In the genomic region with DNA sequence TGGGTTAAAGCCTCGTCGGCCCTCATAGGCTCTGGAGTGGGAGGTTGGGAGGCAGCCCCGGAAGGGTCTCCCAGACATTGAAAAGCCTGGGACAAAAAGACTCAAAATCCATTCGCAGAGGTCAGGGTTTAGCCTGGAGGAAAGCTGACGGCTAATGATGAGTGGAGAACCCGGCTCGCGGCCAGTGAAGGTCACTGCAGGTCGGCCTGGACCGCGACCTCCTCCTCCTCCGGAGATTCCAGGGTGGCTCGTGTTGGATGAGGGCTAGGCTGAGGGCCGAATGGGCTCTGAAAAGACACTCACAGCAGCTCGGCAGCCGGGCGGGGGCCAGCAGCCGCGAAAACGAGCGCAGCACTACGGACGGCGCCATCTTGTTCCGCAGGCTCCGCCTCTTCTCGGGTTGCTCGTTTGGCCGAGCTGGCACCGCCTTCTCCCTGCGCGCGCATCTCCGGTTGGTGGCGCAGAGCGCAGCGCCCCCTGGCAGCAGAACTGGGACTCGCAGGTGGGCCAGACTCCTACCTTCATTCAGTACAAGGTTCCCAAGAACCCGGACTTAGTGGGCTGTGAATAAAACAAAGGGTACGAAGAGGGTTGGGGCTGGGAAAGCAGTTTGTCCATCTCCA, we compare ENCODE assay signal across 7 mouse cellular contexts. TPM values are rescaled to one million over a fixed set of nuclear protein-coding genes. Genes with fewer than 3 reads are reported as not detected.
DNase-seq lines count a peak whose midpoint lies in the region; ATAC-seq and TF ChIP-seq lines count a peak whose summit lies in the region.

A gene (minus strand): TSS at position 428 of the 623 bp plus-strand sequence.

- H3K36me3 ChIP-seq in embryonic facial prominence, embryonic 12.5 days: peaks cover 26% of the 10 kb centered on the region; the same call in 1 of the 2 replicates
- no peaks in the 10 kb centered on the region; the same call in 1 of the 2 replicates for H3K36me3 ChIP-seq in kidney, adult 2 months (ENCODE audit: control insufficient read depth, insufficient read depth, low read length)
- peaks cover 27% of the 10 kb centered on the region for H3K36me3 ChIP-seq in limb, embryonic 12.5 days
- peaks cover 4% of the 10 kb centered on the region; the same call in 1 of the 2 replicates for H3K36me3 ChIP-seq in midbrain, embryonic 15.5 days (replicated peaks)
- H3K36me3 ChIP-seq in spleen, adult 2 months (ENCODE audit: control insufficient read depth, insufficient read depth, low read length): peaks cover 10% of the 10 kb centered on the region

- H3K27me3 ChIP-seq in embryonic facial prominence, embryonic 12.5 days: no peaks in the 10 kb centered on the region
- H3K27me3 ChIP-seq in kidney, adult 2 months (replicated peaks; ENCODE audit: control insufficient read depth, insufficient read depth, low read length): no peaks in the 10 kb centered on the region
- H3K27me3 ChIP-seq in limb, embryonic 12.5 days: no peaks in the 10 kb centered on the region
- no peaks in the 10 kb centered on the region for H3K27me3 ChIP-seq in midbrain, embryonic 15.5 days (replicated peaks)
- no peaks in the 10 kb centered on the region for H3K27me3 ChIP-seq in spleen, adult 2 months (ENCODE audit: control insufficient read depth, insufficient read depth, low read length)

- H3K4me1 ChIP-seq in embryonic facial prominence, embryonic 12.5 days: no peaks in the 10 kb centered on the region
- peaks cover 3% of the 10 kb centered on the region; the same call in 1 of the 2 replicates for H3K4me1 ChIP-seq in kidney, adult 2 months (ENCODE audit: control insufficient read depth, insufficient read depth, low read length)
- H3K4me1 ChIP-seq in limb, embryonic 12.5 days (replicated peaks): peaks cover 6% of the 10 kb centered on the region
- peaks cover 15% of the 10 kb centered on the region for H3K4me1 ChIP-seq in midbrain, embryonic 15.5 days
- H3K4me1 ChIP-seq in spleen, adult 2 months (ENCODE audit: control insufficient read depth, insufficient read depth, insufficient read length): peaks cover 5% of the 10 kb centered on the region; the same call in 1 of the 2 replicates

- peak; percentile 92 for TF ChIP-seq CTCF in kidney, adult 2 months (conservative IDR thresholded peaks at IDR 0.05; ENCODE audit: insufficient read depth, insufficient read length, low read depth, low read length)
- peak; percentile 99 for TF ChIP-seq CTCF in spleen, adult 2 months (IDR thresholded peaks at IDR 0.05; ENCODE audit: extremely low read depth, insufficient read depth, insufficient read length, insufficient replicate concordance)

- TF ChIP-seq POLR2A in kidney, adult 2 months (IDR thresholded peaks at IDR 0.05; ENCODE audit: low read depth, low read length): peak; percentile 93
- TF ChIP-seq POLR2A in spleen, adult 2 months (IDR thresholded peaks at IDR 0.05; ENCODE audit: low read depth, low read length): peak; percentile 94

- H3K27ac ChIP-seq in embryonic facial prominence, embryonic 12.5 days: peak within 1 kb of the TSS; percentile 93
- peak within 1 kb of the TSS; percentile 97 for H3K27ac ChIP-seq in kidney, adult 2 months (ENCODE audit: insufficient read depth, low read depth, low read length)
- H3K27ac ChIP-seq in limb, embryonic 12.5 days: peak within 1 kb of the TSS; percentile 97
- H3K27ac ChIP-seq in midbrain, embryonic 15.5 days: peak within 1 kb of the TSS; percentile 94
- H3K27ac ChIP-seq in spleen, adult 2 months (ENCODE audit: insufficient read depth, low read length): peak within 1 kb of the TSS; percentile 63

- peak within 1 kb of the TSS; percentile 73 for H3K9ac ChIP-seq in embryonic facial prominence, embryonic 12.5 days
- H3K9ac ChIP-seq in limb, embryonic 12.5 days (replicated peaks): peak within 1 kb of the TSS; percentile 90
- H3K9ac ChIP-seq in midbrain, embryonic 15.5 days: peak within 1 kb of the TSS; percentile 93

- peak; percentile 72 for ATAC-seq in embryonic facial prominence, embryonic 12.5 days (ENCODE audit: insufficient number of reproducible peaks, insufficient read depth, low FRiP score, low TSS enrichment)
- peak; percentile 85 for ATAC-seq in limb, embryonic 12.5 days (ENCODE audit: insufficient number of reproducible peaks, insufficient read depth, low FRiP score, low TSS enrichment, low read depth)
- peak; percentile 93 for ATAC-seq in midbrain, embryonic 15.5 days (replicated peaks)

- peak; percentile 99 for DNase-seq in adrenal gland, postnatal 25 days
- DNase-seq in heart, adult 18-20 months: peak; percentile 95 to 99
- DNase-seq in kidney, adult 2 months: peak; percentile 96
- DNase-seq in spleen, adult 2 months (ENCODE audit: low read depth in 1 of 2, low spot score in 2 of 2): peak; percentile 83 to 96

- WGBS in embryonic facial prominence, embryonic 12.5 days: under 1% methylated on average over 40 of the region's 40 CpGs
- WGBS in kidney, adult 2 months: under 1% methylated on average over 40 of the region's 40 CpGs
- under 1% methylated on average over 40 of the region's 40 CpGs for WGBS in limb, embryonic 12.5 days
- WGBS in midbrain, embryonic 15.5 days: under 1% methylated on average over 40 of the region's 40 CpGs
- under 1% methylated on average over 40 of the region's 40 CpGs for WGBS in spleen, adult 2 months

- H3K4me2 ChIP-seq in embryonic facial prominence, embryonic 12.5 days (replicated peaks): peak within 1 kb of the TSS; percentile 54
- H3K4me2 ChIP-seq in limb, embryonic 12.5 days: peak within 1 kb of the TSS; percentile 70
- peak within 1 kb of the TSS; percentile 68 for H3K4me2 ChIP-seq in midbrain, embryonic 15.5 days

- H3K4me3 ChIP-seq in embryonic facial prominence, embryonic 12.5 days: peak within 1 kb of the TSS; percentile 70
- peak within 1 kb of the TSS; percentile 90 for H3K4me3 ChIP-seq in kidney, adult 2 months (ENCODE audit: insufficient read depth, low read depth, low read length)
- H3K4me3 ChIP-seq in limb, embryonic 12.5 days (replicated peaks): peak within 1 kb of the TSS; percentile 75
- peak within 1 kb of the TSS; percentile 94 for H3K4me3 ChIP-seq in midbrain, embryonic 15.5 days
- H3K4me3 ChIP-seq in spleen, adult 2 months (ENCODE audit: extremely low read depth, insufficient read depth, insufficient read length): peak within 1 kb of the TSS; percentile 95

- H3K9me3 ChIP-seq in embryonic facial prominence, embryonic 12.5 days: no peaks in the 10 kb centered on the region
- H3K9me3 ChIP-seq in limb, embryonic 12.5 days: no peaks in the 10 kb centered on the region
- H3K9me3 ChIP-seq in midbrain, embryonic 15.5 days: no peaks in the 10 kb centered on the region

RNA-seq across cellular contexts. Expression of the gene that starts here (rescaled TPM):
- total RNA-seq in adrenal gland, postnatal 25 days (2021): 716 and 732 TPM in 2 replicates
- 685 and 686 TPM in 2 replicates for polyA plus RNA-seq in embryonic facial prominence, embryonic 12.5 days (2016; fragmentation: Nextera tagmentation; extraction: Ambion mirVana)
- 1,000 to 10,000 TPM; 1,753 to 1,760 TPM for total RNA-seq in heart, adult 18-20 months (2021)
- 368 and 461 TPM in 2 replicates for polyA plus RNA-seq in kidney, adult 2 months (2012; rRNA removed)
- 737 and 751 TPM in 2 replicates for polyA plus RNA-seq in limb, embryonic 12.5 days (2016; fragmentation: Nextera tagmentation; extraction: Ambion mirVana)
- 603 and 679 TPM in 2 replicates for polyA plus RNA-seq in midbrain, embryonic 15.5 days (2015; fragmentation: Nextera tagmentation; extraction: Ambion mirVana)
- 35.6 and 44.9 TPM in 2 replicates for polyA plus RNA-seq in spleen, adult 2 months (2012; rRNA removed)

Comparison
In these comparisons a context has a peak if more than half of its experiments do, and no peak if none do; other contexts are left out.
1. Peak in every context shown above with its lines: DNase-seq, ATAC-seq, H3K4me3 ChIP-seq and H3K27ac ChIP-seq.